Mouse (Mus musculus) midbrain, embryonic 11.5 days (tissue): ENCODE measurements at regions not wholly inside any gene's neighbourhood (a gene's known extent, or its start where the extent isn't known, plus 50 kb on each side); places are given as distances from the start of the nearest gene placed in this dataset.

Experiments
- ATAC-seq: fragments of 200-750 bp; cut with Nextera tagmentation; 2 replicates; pipeline ENCODE4 v1.8.0; 2017; ENCODE audit warnings: moderate TSS enrichment, moderate library complexity; ENCODE audit not compliant: low FRiP score
- DNase-seq: peaks from one replicate; pipeline ENCODE4 v3.0.0; 2015; ENCODE audit warnings: low spot score; ENCODE audit errors: missing footprints
- H3K27ac ChIP-seq: fragments of 300-500 bp; sonication (generic); 2 replicates; pipeline ENCODE4 v1.5.1; 2014; ENCODE audit warnings: low read depth, low read length
- H3K27me3 ChIP-seq: fragments of 300-500 bp; sonication (generic); 2 replicates; pipeline ENCODE4 v1.6.1; 2014; ENCODE audit warnings: mild to moderate bottlenecking, low read length, moderate library complexity, mixed read lengths; ENCODE audit not compliant: control insufficient read depth, insufficient read depth
- H3K36me3 ChIP-seq: fragments of 300-500 bp; sonication (generic); 2 replicates; pipeline ENCODE4 v1.6.1; 2014; ENCODE audit warnings: mild to moderate bottlenecking, low read length, moderate library complexity, mixed read lengths; ENCODE audit not compliant: control insufficient read depth, insufficient read depth
- H3K4me1 ChIP-seq: fragments of 300-500 bp; sonication (generic); 2 replicates; pipeline ENCODE4 v1.6.1; 2014; ENCODE audit warnings: low read length; ENCODE audit not compliant: control insufficient read depth, insufficient read depth
- H3K4me2 ChIP-seq: fragments of 300-500 bp; sonication (generic); 2 replicates; pipeline ENCODE4 v1.6.1; 2014; ENCODE audit warnings: mild to moderate bottlenecking, moderate library complexity
- H3K4me3 ChIP-seq: fragments of 300-500 bp; sonication (generic); 2 replicates; pipeline ENCODE4 v1.5.1; 2014; ENCODE audit warnings: low read depth, low read length
- H3K9ac ChIP-seq: fragments of 300-500 bp; sonication (generic); 2 replicates; pipeline ENCODE4 v1.6.1; 2014; ENCODE audit warnings: low read length
- H3K9me3 ChIP-seq: fragments of 300-500 bp; sonication (generic); 2 replicates; pipeline ENCODE4 v1.6.1; 2016; ENCODE audit warnings: low read length; ENCODE audit not compliant: control insufficient read depth
- WGBS: fragments of 180-500 bp; shearing (Covaris S2); extraction: QIAGEN DNeasy Blood & Tissue Kit; methylation state at CpG from one replicate; pipeline ENCODE4 v1.1.7; 2014; 5-methylcytosine and 5-hydroxymethylcytosine counted together

GRCm38 (mm10) chr3:105375820-105376219 is 76.3 kb upstream of the Kcnd3 start:
- 89% methylated on average over 7 of the region's 7 CpGs for WGBS
- Histone ChIP-seq H3K9ac (no peak overlapping the region), H3K4me3 (no peak overlapping the region), H3K4me1 (peaks cover 3% of the 10 kb centered on the region; the same call in 1 of the 2 replicates), H3K36me3 (no peaks in the 10 kb centered on the region), H3K4me2 (no peak overlapping the region), H3K9me3 (no peaks in the 10 kb centered on the region), H3K27ac (no peak overlapping the region), H3K27me3 (no peaks in the 10 kb centered on the region)
- DNase-seq (no peak), ATAC-seq (no peak)

- WGBS, result 82% methylated on average over 5 of the region's 5 CpGs
- no peak overlapping the region for H3K4me2 ChIP-seq
- ATAC-seq (no peak), DNase-seq (no peak)
- H3K9ac ChIP-seq, result no peak overlapping the region
- H3K36me3 ChIP-seq, result no peaks in the 10 kb centered on the region
- no peaks in the 10 kb centered on the region for H3K27me3 ChIP-seq
- H3K27ac ChIP-seq, result no peak overlapping the region
- H3K4me3 ChIP-seq, result no peak overlapping the region
- no peaks in the 10 kb centered on the region for H3K9me3 ChIP-seq
- H3K4me1 ChIP-seq, result peaks cover 3% of the 10 kb centered on the region; the same call in 1 of the 2 replicates
Observed at GRCm38 (mm10) chr3:105376346-105376745, 75.8 kb upstream of the Kcnd3 start.

- Histone ChIP-seq H3K27me3 (no peaks in the 10 kb centered on the region), H3K4me3 (no peak overlapping the region), H3K9ac (no peak overlapping the region), H3K27ac (no peak overlapping the region), H3K4me1 (no peaks in the 10 kb centered on the region), H3K36me3 (no peaks in the 10 kb centered on the region), H3K4me2 (no peak overlapping the region), H3K9me3 (no peaks in the 10 kb centered on the region)
- WGBS, result 91% methylated on average over 4 of the region's 4 CpGs
- DNase-seq (no peak), ATAC-seq (no peak)
Observed at GRCm38 (mm10) chr3:105380818-105381217, 71.3 kb upstream of the Kcnd3 start.

GRCm38 (mm10) chr3:105392611-105393514 is 59.3 kb upstream of the Kcnd3 start:
- H3K27ac ChIP-seq, result no peak overlapping the region

More at GRCm38 (mm10) chr3:105392611-105393514, 59.3 kb upstream of the Kcnd3 start:
- peaks cover 3% of the 10 kb centered on the region; the same call in 1 of the 2 replicates for H3K4me1 ChIP-seq
- no peak for DNase-seq
- H3K9me3 ChIP-seq, result no peaks in the 10 kb centered on the region
- 55% methylated on average over 8 of the region's 8 CpGs for WGBS
- H3K27me3 ChIP-seq, result no peaks in the 10 kb centered on the region
- no peaks in the 10 kb centered on the region for H3K36me3 ChIP-seq
- ATAC-seq, result 0 out of 2 replicates have a peak, but pooled peaks have one; percentile 14
- no peak overlapping the region for H3K4me3 ChIP-seq
- H3K9ac ChIP-seq, result no peak overlapping the region
- H3K4me2 ChIP-seq, result no peak overlapping the region
